Mouse (Mus musculus): ENCODE data around the gene Rtkn2.

Gene Rtkn2

GRCm38 (mm10) chr10:68038997-68039624 lies 59.7 kb downstream of the Rtkn2 start:
- DNase-seq (ENCODE audit: low spot score in 2 of 2): no peak

- DNase-seq (ENCODE audit: low spot score in 2 of 2): no peak
These were observed 60.4 kb downstream of the Rtkn2 start for GRCm38 (mm10) chr10:68039641-68040205.

DNA sequence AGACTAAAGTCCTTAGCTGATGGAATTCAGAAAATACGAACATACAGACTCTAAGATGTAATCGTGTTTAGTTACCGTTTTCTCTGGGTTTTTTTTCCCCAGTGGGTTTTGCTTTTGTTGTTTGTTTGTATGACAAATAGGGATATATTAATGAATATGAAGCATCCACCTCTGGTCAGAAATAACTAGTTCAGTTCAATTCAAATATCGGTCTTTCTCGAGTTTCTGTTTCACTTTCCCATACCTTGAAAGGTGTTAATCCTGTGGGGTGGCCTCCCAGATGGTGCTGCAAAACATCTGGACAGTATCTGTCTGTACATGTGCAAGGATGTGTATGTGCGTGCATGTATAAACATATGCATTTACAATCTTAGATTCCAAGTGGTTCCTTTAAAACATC lies 61.0 kb downstream of the Rtkn2 start:
- DNase-seq (ENCODE audit: low spot score in 2 of 2): no peak

DNA sequence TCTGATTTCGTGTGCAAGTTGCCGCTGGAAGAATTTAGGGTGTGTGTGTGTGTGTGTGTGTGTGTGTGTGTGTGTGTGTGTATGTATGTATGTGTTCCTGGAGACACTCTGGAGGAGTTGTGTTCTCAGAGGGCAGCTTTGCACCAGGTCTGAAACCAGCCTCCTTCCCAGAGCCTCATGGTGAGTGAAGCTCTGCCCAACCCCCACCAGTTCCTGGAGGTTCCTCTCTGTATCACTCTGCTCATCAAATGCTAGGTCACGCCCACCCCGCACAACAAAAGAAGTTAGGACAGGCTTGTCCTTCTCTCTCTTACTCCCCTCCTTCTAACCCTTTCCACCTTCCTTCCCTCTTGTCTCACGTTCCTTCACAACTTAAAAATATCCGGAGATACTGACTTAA lies 64.6 kb downstream of the Rtkn2 start:
- DNase-seq (ENCODE audit: low spot score in 2 of 2): no peak

DNA sequence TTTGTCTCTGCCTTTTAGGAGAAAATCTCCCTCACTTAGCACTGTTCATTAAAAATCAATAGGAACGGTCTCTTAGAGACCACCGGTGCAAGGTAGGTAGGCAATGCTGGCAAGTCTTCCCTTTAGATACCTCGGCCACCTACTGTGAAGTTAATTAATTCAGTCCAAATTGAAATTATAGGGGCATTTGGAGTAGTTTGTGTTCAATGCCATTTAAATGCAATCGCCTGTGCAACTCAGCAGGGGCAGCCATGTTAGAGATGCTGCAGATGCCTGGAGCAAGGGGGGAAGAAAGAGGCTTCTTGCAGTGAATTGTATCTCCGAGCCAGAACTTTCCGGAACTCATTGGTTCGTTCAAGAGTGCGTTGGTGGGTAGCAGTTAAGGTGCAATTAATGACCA lies 65.5 kb downstream of the Rtkn2 start:
- DNase-seq (ENCODE audit: low spot score in 2 of 2): no peak

DNA sequence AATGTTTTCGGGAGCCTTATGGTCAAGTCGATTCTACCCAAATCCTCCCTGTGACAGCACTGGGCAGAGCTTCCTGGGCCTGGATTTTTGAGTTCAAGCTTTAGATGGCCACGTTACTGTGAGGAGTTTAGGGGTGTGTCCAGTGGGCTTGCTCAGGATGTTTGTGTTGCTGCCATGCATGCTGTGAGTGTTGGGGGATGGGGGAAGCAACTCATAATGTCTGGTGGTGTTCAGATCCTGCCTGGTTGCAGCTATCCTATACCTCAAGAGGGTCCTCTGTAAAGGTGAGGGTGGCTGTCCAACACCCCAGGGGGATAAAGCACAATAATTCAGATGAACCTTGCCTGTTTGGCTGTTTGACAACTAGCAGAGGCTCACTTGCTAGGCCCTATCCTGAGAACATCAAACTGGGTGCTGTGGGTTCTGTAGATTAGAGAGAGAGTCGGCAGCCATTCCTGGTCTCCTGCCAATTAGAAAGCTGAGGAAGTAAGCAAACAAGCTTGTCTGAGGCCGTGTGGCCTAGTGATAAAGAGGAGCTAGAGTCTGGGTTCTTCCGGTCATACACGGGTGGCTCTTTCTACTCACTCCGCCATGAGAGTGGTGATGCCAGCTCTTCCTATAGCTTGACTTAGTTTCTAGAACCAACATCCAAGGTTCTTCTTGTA lies 69.4 kb downstream of the Rtkn2 start:
- DNase-seq (ENCODE audit: low spot score in 2 of 2): no peak

DNA sequence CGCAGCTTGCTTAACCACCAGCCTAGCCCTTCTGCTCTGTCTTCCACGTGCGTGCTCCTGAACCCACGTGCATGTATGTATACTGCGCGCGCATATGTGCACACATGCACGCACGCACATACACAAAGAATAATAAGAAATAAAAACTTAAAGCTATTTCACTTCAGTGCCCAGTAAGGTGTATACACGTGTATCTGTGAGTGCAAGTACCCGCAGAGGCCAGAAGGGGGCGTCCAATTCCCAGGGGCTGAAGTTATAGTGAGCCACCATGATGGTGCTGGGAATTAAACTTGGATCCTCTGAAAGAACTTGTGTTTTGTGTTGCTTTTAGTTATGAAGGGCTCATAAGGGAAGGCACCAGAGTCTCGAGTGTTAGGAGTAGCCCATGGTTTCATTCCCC lies 71.5 kb downstream of the Rtkn2 start:
- DNase-seq (ENCODE audit: low spot score in 2 of 2): no peak

GRCm38 (mm10) chr10:68051316-68051933 lies 72.1 kb downstream of the Rtkn2 start:
- no peak for DNase-seq (ENCODE audit: low spot score in 2 of 2)

GRCm38 (mm10) chr10:68052307-68052706 lies 72.9 kb downstream of the Rtkn2 start:
- no peak for DNase-seq (ENCODE audit: low spot score in 2 of 2)

DNA sequence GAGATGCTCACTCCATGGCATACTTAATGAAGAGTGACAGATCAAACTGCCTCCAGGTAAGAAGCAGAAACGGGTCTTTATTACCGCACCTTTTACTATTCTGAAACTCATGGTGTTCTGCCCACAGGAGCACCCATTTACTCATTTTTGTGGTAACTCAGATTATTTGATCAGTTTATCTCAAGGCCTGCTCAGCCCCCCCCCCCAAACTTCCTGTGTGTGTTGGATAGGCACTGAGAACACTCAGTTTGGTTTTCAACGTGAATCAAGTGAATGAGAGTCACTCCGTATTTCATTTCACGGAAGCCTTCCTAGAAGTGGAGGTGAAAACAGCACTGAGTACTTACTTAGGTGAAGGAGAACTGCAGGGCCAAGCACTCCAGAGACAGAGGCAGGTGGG lies 74.8 kb downstream of the Rtkn2 start:
- no peak for DNase-seq (ENCODE audit: low spot score in 2 of 2)

- DNase-seq (ENCODE audit: low spot score in 2 of 2): no peak
These were observed 75.3 kb downstream of the Rtkn2 start for GRCm38 (mm10) chr10:68054706-68055105.

GRCm38 (mm10) chr10:68057841-68058240 lies 78.5 kb downstream of the Rtkn2 start:
- no peak for DNase-seq (ENCODE audit: low spot score in 2 of 2)

- DNase-seq (ENCODE audit: low spot score in 2 of 2): no peak
These were observed 79.0 kb downstream of the Rtkn2 start for GRCm38 (mm10) chr10:68058378-68058777.

DNA sequence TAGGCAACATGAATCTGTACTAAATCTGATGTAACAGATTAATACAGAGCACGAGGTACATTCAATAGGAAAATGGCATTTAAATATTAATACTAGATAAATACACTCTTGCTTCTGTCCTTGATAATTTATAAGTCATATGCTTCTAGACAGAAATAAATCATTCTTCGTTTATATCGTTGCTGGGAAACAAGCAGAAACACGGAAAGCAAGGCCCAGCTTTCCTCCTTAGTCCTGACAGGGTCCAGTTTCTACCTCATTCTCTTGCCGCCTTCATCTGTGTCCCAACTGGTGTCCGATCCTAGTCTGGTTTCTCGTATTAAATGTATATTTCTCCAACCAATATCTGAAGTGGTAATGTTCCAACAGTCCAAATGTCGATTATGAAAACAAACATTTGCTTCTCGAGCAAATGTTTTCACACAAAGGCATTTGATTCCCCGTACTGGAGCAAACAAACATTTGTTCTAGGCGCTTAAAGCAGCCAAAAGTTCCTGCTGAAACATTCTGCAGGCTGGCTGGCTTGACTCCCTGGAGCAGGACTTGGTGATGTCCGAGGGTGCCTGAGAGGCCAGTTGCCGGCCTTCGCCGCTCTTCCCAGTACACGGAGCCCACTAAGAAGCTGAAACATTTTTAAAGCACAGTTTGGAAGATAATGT lies 81.3 kb downstream of the Rtkn2 start:
- DNase-seq (ENCODE audit: low spot score in 2 of 2): no peak

- no peak for DNase-seq (ENCODE audit: low spot score in 2 of 2)
These were observed 81.9 kb downstream of the Rtkn2 start for GRCm38 (mm10) chr10:68061249-68061615.

DNA sequence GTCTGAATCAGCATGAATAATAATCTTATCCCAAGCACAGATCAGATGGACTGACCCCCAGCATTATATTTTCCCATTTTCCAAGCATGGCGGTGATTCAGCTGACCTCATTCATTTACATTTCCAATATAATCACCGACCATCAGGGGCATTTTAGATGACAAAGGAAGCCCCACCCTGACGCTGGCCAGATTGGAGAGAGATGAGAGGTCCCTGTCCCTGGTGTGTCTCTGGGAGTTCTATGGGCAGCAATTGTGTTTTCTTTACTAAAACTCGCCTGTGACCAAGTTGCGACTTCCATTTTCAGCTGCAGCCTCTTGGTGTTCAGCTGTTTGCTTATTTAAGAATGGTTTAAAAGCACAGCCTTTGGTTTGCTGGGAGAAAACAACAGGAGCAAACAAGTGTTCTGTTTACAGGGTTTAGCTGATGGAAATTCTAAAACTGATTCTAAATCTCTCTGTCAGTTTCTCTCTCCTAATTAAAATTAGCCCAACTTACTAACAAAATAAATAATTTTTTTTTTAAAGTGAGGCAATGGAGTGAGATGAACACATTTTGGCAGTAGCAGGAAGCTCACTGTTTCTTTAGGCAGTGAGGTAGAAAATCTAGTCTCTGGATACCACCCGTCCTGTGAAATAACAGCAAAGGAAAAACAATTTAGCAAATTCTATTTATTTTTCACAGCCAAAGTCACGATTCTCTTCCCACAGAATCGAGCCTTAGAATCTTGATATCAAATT lies 84.6 kb downstream of the Rtkn2 start:
- DNase-seq (ENCODE audit: low spot score in 2 of 2): no peak

DNA sequence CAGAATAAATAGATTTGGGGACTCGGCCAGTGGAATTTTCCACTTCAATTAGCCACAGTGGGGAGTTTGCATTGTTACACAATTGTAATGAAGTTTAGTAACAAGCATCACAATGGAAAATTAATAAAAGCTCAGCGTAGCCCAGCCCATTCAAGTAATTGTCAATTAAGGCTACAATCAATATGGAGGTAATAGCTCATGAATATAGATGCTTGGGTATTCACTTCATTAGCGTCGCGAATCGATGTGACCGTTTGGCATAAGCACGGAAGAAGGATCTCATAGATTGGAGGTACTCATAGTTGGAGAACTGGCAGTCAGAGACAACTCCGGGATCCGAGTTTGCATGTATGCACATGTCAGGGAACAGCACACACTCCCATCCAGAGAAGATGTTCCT lies 85.2 kb downstream of the Rtkn2 start:
- DNase-seq (ENCODE audit: low spot score in 2 of 2): no peak

DNA sequence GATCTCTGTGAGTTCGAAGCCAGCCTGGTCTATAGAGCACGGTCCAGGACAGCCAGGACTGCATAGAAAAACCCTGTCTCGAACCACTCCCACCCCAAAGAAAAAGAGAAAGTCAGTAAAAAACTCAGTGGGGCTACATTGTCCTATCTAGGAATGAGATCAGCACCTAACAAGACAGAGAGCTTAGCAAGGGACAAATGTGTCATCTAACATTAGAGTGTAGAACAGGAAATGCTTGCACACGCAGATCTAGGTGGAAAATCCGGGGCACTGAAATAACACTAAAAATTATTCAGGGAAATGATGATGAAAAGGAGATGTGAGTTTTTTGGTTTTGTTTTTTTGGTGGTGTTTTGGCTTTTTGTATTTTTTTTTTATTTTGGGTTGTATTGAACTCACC lies 86.8 kb downstream of the Rtkn2 start:
- DNase-seq (ENCODE audit: low spot score in 2 of 2): no peak

GRCm38 (mm10) chr10:68067961-68068360 lies 88.6 kb downstream of the Rtkn2 start:
- no peak for DNase-seq (ENCODE audit: low spot score in 2 of 2)

DNA sequence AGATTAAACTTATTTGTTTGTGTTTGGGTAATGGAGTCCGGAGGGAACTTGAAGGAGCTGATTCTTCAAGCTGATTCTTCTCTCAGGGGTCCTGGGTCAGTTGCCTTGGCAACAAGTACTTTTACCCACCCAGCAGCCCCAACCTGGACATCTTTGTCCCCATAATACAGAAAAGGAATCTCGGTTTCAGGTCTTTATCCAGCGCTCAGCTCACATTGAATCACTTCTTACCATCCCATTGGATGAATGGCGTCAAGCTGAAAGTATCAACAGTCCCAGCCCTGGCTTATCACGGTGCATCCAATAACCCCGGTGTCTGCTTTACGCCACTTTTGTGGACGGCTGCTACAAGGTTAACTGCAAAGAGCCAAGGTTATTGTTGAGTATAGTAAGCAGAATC lies 89.1 kb downstream of the Rtkn2 start:
- no peak for DNase-seq (ENCODE audit: low spot score in 2 of 2)

DNA sequence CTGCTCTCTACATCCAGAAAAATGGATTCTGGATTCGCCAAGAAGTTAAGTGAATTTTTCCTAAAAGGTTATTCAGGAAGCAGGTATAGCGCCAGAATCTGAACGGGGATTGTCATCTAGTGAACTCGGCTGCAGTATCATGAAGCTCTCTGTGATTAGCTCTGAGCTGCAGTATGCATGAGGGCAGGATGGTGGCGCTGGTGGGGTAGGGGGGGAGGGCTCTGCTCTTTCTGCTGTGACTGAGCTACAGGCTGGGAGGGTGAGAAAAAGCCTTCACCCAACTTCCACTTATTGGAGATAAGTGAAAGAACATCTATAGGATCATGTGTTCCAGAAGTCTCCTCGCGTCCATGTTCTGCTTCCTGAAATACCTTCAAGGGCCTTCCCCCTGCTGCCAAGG lies 91.7 kb downstream of the Rtkn2 start:
- DNase-seq (ENCODE audit: low spot score in 2 of 2): no peak

GRCm38 (mm10) chr10:68072626-68073025 lies 93.3 kb downstream of the Rtkn2 start:
- no peak for DNase-seq (ENCODE audit: low spot score in 2 of 2)
